Mouse (Mus musculus): ENCODE results near the gene Tmem198.

GRCm38 (mm10) chr1:75509586-75509985 lies 30.3 kb downstream of the Tmem198 start:
- TF ChIP-seq CTCF (IDR thresholded peaks at IDR 0.05; ENCODE audit: control insufficient read depth, insufficient read depth, insufficient replicate concordance, low read depth, low read length) = no peak
- no peak for TF ChIP-seq POLR2A (IDR thresholded peaks at IDR 0.05; ENCODE audit: control insufficient read depth, low read depth, low read length)
